Mouse (Mus musculus) bone marrow macrophage, adult 2 months (primary cell): ENCODE results near the gene Igfbp6.

Experiments
- CTCF ChIP-seq: IDR thresholded peaks from 2 replicates; pipeline ENCODE4 v1.5.1; 2012; ENCODE audit warnings: low read depth, mild to moderate bottlenecking, low read length, moderate library complexity
- POLR2A ChIP-seq: IDR thresholded peaks from 2 replicates; pipeline ENCODE4 v1.6.1; 2012; ENCODE audit warnings: mild to moderate bottlenecking, low read depth, low read length, borderline replicate concordance

GRCm38 (mm10) chr15:102133314-102133713, 10.8 kb upstream of the Igfbp6 start:
- TF ChIP-seq CTCF (no peak), POLR2A (no peak)
